Mouse (Mus musculus) testis, postnatal 14 days (tissue): ENCODE measurements around the gene Khdrbs1.
"Not testable (repeated sequence)": the region's sequence is repeated elsewhere in the genome, so short reads cannot be mapped to it uniquely, and the experiment has no call there.

ENCODE experiments used
- DNase-seq: peaks from one replicate; pipeline ENCODE4 v3.0.0; 2021; ENCODE audit warnings: low spot score

The Khdrbs1 gene

GRCm38 (mm10) chr4:129743494-129743893, 1.4 kb upstream of the Khdrbs1 start:
- no peak for DNase-seq

DNA sequence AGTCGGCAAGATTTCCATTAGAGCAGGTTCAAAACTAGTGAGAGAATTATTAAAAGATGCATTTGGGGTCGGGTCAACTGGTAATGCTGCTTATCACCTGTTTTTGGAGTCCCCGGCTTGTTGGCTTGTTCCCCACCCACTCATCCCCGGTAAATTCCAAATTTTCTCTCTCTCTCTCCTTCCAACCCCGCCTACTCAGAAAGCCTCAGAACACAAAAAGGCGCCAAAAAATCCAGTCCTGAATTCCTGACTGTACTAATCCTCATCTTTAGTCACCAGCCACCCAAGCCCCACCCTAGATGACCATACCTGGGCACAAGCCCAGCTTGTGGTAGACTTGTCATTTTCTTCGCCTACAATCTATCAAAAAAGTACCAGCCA, 897 bp upstream of the Khdrbs1 start:
- peak; percentile 18 for DNase-seq

- no peak for DNase-seq
Observed at GRCm38 (mm10) chr4:129741974-129742231, 200 bp downstream of the Khdrbs1 start.

- DNase-seq = peak; percentile 56
Observed at GRCm38 (mm10) chr4:129741251-129741973, 691 bp downstream of the Khdrbs1 start.

DNA sequence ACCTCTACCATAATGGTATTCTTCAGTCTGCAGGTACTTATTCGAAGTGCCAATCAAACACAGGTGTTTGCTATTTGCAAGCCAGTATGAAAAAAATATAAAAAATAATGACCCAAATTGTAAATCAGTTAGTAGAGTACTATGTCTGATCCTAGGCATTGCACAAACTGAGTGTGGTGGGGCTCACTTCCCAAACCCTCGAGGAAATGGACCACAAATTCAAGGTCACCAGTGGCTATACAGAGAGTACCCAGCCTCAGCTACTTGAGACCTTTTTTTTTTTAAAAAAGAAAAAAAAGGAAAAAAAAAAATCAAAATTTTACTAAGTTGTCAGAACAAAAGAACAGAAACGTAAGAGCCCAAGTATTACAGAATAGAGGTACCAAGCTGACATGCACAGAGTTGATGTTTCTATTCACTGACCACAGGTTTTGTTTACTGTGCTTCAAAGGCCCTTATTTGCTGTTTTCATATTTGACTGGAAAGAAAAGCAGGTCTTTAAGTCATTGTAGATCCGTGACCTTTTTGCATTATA, 2.9 kb downstream of the Khdrbs1 start:
- no peak for DNase-seq

DNA sequence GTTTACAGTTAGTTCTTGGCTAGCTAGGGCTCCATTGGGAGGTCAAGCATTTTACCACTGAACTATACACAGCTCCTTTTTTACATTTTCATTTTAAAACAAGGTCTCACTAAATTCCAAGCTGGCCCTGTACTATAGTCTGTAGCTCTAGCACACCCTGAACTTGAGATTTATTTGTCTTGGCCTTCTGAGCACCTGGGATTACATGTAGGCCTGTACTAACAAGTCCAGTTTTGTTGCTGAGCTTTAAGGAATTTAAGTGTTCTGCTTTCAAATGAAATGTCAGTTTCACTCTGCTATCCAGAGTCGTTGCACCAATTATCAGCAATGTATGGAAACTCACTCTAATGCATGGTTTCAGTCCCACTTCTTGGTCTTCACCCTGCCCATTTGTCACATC, 5.9 kb downstream of the Khdrbs1 start:
- no peak for DNase-seq

DNA sequence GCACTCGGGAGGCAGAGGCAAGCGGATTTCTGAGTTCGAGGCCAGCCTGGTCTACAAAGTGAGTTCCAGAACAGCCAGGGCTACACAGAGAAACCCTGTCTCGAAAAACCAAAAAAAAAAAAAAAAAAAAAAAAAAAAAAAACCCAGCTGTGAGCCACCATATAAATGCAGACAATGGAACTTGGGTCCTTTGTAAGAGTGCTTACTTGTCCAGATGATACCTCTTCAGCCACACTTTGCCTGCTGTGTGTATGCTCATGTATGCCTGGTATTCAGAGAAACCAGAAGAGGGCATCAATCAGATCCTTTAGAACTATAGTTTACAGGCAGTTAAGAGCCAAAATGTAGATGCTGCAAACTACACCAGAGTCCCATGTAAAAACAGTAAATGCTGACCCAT, 6.6 kb downstream of the Khdrbs1 start:
- DNase-seq = not testable (repeated sequence)

DNA sequence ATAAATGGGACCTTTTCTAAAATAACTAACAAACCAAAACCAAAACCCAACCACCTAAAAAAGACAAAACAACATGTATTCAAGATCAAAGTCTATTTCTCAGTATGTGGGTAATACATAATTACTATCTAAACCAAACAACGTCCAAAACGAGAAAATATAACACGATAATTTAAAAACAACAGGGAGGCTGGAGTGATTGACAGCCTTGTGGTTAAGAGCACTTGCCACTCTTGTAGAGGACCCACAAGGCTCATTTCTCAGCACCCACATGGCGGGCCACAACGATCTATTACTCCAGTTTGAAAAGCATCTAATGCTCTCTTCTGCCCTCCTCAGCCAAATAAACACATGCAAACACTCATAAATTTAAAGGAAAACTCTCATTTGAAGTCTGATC, 10.7 kb downstream of the Khdrbs1 start:
- no peak for DNase-seq

GRCm38 (mm10) chr4:129716310-129716709, 25.8 kb downstream of the Khdrbs1 start:
- DNase-seq = no peak

- no peak for DNase-seq
Observed at GRCm38 (mm10) chr4:129709486-129710129, 32.5 kb downstream of the Khdrbs1 start.

DNA sequence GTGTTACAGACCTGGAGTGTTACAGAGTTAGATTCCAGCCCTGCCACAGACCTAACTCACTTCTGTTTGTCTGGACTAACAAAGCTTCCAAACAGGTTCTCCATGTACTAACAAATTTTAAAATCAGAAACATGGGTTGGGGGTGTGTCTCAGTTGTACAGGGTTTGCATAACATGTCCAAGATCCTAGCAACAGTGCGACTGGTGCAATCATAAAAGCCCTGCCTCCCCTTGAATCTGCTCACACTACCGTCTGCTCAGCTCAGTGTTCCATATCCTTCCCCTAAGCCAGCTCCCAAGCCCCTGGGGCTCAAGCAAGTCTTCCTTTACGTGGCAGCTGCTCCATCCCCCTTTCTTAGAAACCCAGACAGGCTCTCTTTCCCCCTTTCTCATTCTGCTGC, 35.4 kb downstream of the Khdrbs1 start:
- DNase-seq = no peak

DNA sequence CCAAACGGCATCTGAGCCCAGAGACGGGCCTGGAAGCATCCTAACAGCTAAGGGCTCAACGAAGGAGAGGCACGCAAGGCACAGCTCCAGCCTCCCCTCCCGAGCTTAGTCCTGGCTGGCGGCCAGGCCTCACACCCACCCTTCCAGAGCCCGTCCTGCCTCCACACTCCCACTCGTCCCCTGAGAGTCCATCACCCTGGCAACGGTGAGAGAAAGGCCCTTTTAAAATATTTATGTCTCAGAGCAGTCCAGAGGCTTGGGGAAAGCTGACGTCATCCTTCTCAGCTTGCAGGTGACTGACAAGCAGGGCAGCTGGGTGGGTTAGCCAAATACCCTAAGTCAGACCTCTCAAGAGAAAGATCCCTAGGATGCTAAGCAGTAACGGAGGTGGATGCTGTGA, 39.6 kb downstream of the Khdrbs1 start:
- DNase-seq = peak; percentile 62

- DNase-seq = peak; percentile 57
Observed at GRCm38 (mm10) chr4:129701503-129702377, 40.4 kb downstream of the Khdrbs1 start.

GRCm38 (mm10) chr4:129700661-129701060, 41.4 kb downstream of the Khdrbs1 start:
- DNase-seq = not testable (repeated sequence)

- no peak for DNase-seq
Observed at GRCm38 (mm10) chr4:129700216-129700615, 41.9 kb downstream of the Khdrbs1 start.

GRCm38 (mm10) chr4:129697191-129697590, 44.9 kb downstream of the Khdrbs1 start:
- no peak for DNase-seq

GRCm38 (mm10) chr4:129696158-129696985, 45.7 kb downstream of the Khdrbs1 start, which contains the start of gene Tmem39b:
Tmem39b (minus strand) TSS chr4:129696838.
- DNase-seq = peak; percentile 92

DNA sequence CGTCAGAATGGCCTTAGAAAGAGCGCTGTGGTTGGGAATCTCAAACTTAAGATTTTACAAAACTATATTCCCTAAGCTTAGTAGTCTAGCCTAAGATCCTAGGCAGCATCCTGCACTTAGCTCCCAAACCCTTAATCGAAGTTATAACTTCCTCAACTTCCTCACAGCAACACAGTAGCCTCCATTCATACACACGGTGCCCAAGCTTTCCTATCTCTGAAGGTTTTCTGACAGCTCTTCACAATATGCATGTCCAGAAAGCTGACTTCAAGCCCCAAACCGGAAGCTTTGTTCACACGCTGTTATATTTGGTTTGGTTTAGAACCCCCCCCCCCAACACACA, 46.3 kb downstream of the Khdrbs1 start:
- no peak for DNase-seq

DNA sequence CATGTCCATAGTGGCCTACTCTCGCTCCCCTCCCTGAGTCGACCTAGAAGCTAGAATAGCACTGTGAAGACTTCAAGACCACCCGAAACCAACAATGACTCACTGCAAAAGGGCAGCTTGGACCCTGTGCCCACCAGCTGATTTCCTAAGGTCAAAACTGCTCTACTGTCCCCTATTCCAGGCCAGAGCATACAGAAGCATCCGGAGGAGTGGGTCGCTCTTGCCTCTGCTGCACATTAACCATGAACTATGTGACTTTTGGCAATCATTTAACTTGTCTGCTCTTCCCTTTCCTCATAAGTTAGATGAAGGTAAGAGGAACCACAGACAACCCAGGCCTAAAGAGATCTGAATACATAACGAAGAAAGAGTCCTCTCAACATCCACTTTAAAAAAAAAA, 57.6 kb downstream of the Khdrbs1 start:
- no peak for DNase-seq

DNA sequence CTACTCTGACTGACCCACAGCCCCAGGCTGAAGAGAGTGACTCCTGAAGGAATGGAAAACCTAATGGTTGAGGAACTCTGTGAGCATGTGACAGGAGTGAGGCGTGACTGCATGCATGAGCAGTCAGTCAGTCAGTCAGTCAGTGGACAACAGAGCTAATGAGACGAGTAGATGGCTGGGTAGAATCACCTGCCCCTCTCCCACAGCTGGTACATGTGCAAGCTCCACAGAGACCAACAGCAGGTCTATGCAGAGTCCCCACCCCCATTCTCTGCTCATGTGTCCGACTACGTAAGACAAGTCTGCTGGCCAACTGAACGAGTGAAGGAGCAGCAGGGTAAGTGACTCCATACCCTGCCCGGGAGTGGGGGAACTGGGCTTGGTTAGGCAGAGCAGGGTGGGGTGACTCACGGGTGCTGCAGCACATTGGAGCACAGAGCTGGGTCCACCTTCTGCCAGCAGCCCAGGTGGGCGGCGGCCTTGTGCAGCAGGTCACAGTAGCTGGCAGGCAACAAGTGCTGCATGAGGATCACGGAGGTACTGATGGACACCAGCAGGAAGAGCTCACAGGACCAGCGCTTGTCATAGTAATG, 58.1 kb downstream of the Khdrbs1 start:
- no peak for DNase-seq

- DNase-seq = no peak
Observed at GRCm38 (mm10) chr4:129681837-129682236, 60.3 kb downstream of the Khdrbs1 start.
